Mouse (Mus musculus): ENCODE data around the gene Gm28230. TPM values are rescaled to one million over a fixed set of nuclear protein-coding genes. Genes with fewer than 3 reads are reported as not detected.

The Gm28230 gene
- total and polyA plus RNA-seq, 3 experiments = not detected

DNA sequence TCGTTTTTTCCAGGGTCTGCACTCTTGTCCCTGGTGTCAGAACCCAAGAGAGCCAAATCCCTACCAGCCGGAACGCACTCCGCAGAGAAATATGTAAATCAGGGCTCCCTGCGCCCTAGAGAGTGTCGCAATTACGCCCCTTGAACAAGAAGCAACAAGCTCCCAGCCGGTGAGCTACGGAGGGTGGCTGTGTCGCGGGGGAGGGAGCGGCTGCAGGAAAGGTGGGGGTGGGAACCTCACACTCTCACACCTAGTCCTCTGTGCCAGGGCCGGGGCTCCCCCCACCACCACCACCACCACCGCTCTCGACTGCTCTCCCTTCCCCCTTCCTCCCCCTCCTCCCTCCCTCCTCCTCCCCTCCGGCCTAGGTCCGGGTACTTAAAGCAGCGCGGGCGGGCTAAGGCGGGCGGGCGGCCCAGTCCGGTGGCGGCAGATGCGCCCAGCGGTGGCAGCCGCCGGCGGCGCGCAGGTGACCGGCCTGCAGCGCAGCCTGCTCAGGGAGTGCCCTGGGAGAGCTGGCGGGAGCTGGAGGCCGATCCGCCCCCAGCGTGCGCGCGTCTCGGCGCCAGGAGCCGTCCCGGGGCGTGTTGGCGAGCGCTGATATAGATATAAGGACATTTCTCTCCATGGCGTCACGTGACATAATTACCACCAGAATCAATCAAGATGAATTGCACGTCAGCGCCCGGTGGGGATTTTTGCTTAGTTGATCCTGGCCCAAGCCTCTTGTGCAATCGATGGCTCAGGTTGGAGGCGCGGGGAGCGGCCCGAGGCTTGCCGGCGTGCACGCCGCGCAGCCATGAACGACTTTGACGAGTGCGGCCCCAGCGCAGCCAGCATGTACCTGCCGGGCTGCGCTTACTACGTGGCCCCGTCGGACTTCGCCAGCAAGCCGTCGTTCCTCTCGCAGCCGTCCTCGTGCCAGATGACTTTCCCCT is 44.7 kb upstream of the Gm28230 start:
- no peak for DNase-seq (ENCODE audit: low read depth, low spot score)
- H3K27ac ChIP-seq (ENCODE audit: control insufficient read depth, low read depth, low read length) = no peak overlapping the region
- TF ChIP-seq MXI1 (IDR thresholded peaks at IDR 0.05; ENCODE audit: low read depth, low read length) (no peak), HCFC1 (IDR thresholded peaks at IDR 0.05; ENCODE audit: low read depth, low read length) (no peak), USF1 (IDR thresholded peaks at IDR 0.05; ENCODE audit: low read depth, low read length) (no peak), UBTF (IDR thresholded peaks at IDR 0.05; ENCODE audit: borderline replicate concordance, insufficient read depth, low read depth, low read length) (no peak), CHD2 (IDR thresholded peaks at IDR 0.05; ENCODE audit: low read length) (no peak), TAL1 (IDR thresholded peaks at IDR 0.05; ENCODE audit: low read length) (no peak)
- H3K4me3 ChIP-seq (ENCODE audit: control insufficient read depth in 1 of 2, insufficient read depth in 1 of 2, low read depth in 2 of 2, low read length in 2 of 2) = no peak overlapping the region
- H3K36me3 ChIP-seq (ENCODE audit: control insufficient read depth in 1 of 2, insufficient read depth in 2 of 2, low read length in 2 of 2) = no peaks in the 10 kb centered on the region
- H3K27me3 ChIP-seq (ENCODE audit: control insufficient read depth in 1 of 2, insufficient read depth in 2 of 2, low read length in 2 of 2) = peaks cover 2 to 5% of the 10 kb centered on the region in 2 experiments
- H3K79me2 ChIP-seq (ENCODE audit: control insufficient read depth, insufficient read depth, low read length, poor library complexity) = no peaks in the 10 kb centered on the region
- H3K4me1 ChIP-seq (ENCODE audit: control insufficient read depth in 1 of 2, insufficient read depth in 2 of 2, low read length in 2 of 2) = no peaks in the 10 kb centered on the region
- no peak overlapping the region for H3K9ac ChIP-seq (ENCODE audit: control insufficient read depth, low read depth, low read length, poor library complexity, severe bottlenecking)
- H3K9me3 ChIP-seq (replicated peaks; ENCODE audit: insufficient read depth, low read length) = no peaks in the 10 kb centered on the region

DNA sequence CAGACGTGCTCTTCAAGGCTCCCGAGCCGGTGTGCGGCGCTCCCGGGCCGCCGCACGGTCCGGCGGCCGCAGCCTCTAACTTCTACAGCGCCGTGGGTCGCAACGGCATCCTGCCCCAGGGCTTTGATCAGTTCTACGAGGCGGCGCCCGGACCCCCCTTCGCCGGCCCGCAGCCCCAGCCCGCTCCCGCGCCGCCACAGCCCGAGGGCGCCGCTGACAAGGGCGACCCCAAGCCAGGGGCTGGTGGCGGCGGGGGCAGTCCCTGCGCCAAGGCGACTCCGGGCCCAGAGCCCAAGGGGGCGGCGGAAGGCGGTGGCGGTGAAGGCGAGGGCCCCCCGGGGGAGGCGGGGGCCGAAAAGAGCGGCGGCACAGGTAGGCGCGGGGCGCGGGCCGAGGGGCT is 43.7 kb upstream of the Gm28230 start:
- Histone ChIP-seq H3K27me3 (ENCODE audit: control insufficient read depth in 1 of 2, insufficient read depth in 2 of 2, low read length in 2 of 2) (peaks cover under 1 to 2% of the 10 kb centered on the region in 2 experiments), H3K4me3 (ENCODE audit: control insufficient read depth in 1 of 2, insufficient read depth in 1 of 2, low read depth in 2 of 2, low read length in 2 of 2) (no peak overlapping the region), H3K36me3 (ENCODE audit: control insufficient read depth in 1 of 2, insufficient read depth in 2 of 2, low read length in 2 of 2) (no peaks in the 10 kb centered on the region), H3K79me2 (ENCODE audit: control insufficient read depth, insufficient read depth, low read length, poor library complexity) (no peaks in the 10 kb centered on the region), H3K9me3 (replicated peaks; ENCODE audit: insufficient read depth, low read length) (no peaks in the 10 kb centered on the region), H3K4me1 (ENCODE audit: control insufficient read depth in 1 of 2, insufficient read depth in 2 of 2, low read length in 2 of 2) (no peaks in the 10 kb centered on the region), H3K9ac (ENCODE audit: control insufficient read depth, low read depth, low read length, poor library complexity, severe bottlenecking) (no peak overlapping the region), H3K27ac (ENCODE audit: control insufficient read depth, low read depth, low read length) (no peak overlapping the region)
- no peak for DNase-seq (ENCODE audit: low read depth, low spot score)
- TF ChIP-seq NELFE (IDR thresholded peaks at IDR 0.05; ENCODE audit: low read depth, low read length) (no peak), TBP (IDR thresholded peaks at IDR 0.05; ENCODE audit: low read depth, low read length) (no peak), MYC (IDR thresholded peaks at IDR 0.05; ENCODE audit: low read depth, low read length) (no peak), MAZ (IDR thresholded peaks at IDR 0.05; ENCODE audit: low read depth, low read length) (no peak), E2F4 (IDR thresholded peaks at IDR 0.05; ENCODE audit: borderline replicate concordance, low read depth, low read length) (no peak), JUND (IDR thresholded peaks at IDR 0.05; ENCODE audit: low read depth, low read length) (no peak), TAL1 (IDR thresholded peaks at IDR 0.05; ENCODE audit: low read length) (no peak), ZMIZ1 (IDR thresholded peaks at IDR 0.05; ENCODE audit: low read depth, low read length) (no peak), RAD21 (IDR thresholded peaks at IDR 0.05; ENCODE audit: low read depth, low read length) (no peak), ZNF384 (IDR thresholded peaks at IDR 0.05; ENCODE audit: low read depth, low read length) (no peak), KAT2A (conservative IDR thresholded peaks at IDR 0.05; ENCODE audit: low read depth, low read length) (no peak), EP300 (IDR thresholded peaks at IDR 0.05; ENCODE audit: low read depth in 1 of 2, low read length in 2 of 2) (no peak)
